19 mouse cellular contexts compared by ENCODE assay signal in genomic region chr1:151631061-151631460, GRCm38 (mm10).
"Had no signal": no experiment of that assay in that cellular context is flagged by ENCODE, and none has a peak within 500 bp of the region (broad histone marks: within the 10 kb centered on the region; RNA-seq: fewer than 3 reads in every experiment).

No protein-coding gene starts in this region.

- H3K4me2 ChIP-seq: limb, embryonic 13.5 days; liver, embryonic 12.5 days; midbrain, embryonic 12.5 days; neural tube, embryonic 15.5 days had no signal

- DNase-seq: kidney, adult 11 months; kidney, adult 8-10 months; kidney, postnatal 25 days; layer of hippocampus, adult 9-11 months; liver; lung, adult 18-20 months; right cerebral cortex, adult 18-20 months; right cerebral cortex, postnatal 14 days; right cerebral cortex, postnatal 4 days; thymus, postnatal 25 days had no signal

- H3K4me1 ChIP-seq: liver, embryonic 12.5 days had no signal

- H3K27ac ChIP-seq: layer of hippocampus, adult 2 months; limb, embryonic 10.5 days; limb, embryonic 13.5 days; liver, embryonic 12.5 days; liver, embryonic 15.5 days; macrophage; midbrain, embryonic 12.5 days had no signal

- H3K9me3 ChIP-seq: limb, embryonic 10.5 days; limb, embryonic 13.5 days; neural tube, embryonic 15.5 days had no signal

- H3K4me3 ChIP-seq: layer of hippocampus, adult 2 months; limb, embryonic 10.5 days; limb, embryonic 13.5 days; liver, embryonic 12.5 days; liver, embryonic 15.5 days; midbrain, embryonic 12.5 days; myocyte; neural tube, embryonic 15.5 days had no signal

- H3K9ac ChIP-seq: limb, embryonic 13.5 days; liver, embryonic 12.5 days; liver, embryonic 15.5 days; midbrain, embryonic 12.5 days; neural tube, embryonic 15.5 days had no signal

- ATAC-seq: liver, embryonic 12.5 days had no signal

- H3K36me3 ChIP-seq: limb, embryonic 10.5 days; limb, embryonic 13.5 days; liver, embryonic 12.5 days; liver, embryonic 15.5 days; midbrain, embryonic 12.5 days; neural tube, embryonic 15.5 days had no signal

- H3K27me3 ChIP-seq: limb, embryonic 13.5 days; liver, embryonic 12.5 days; liver, embryonic 15.5 days; midbrain, embryonic 12.5 days; neural tube, embryonic 15.5 days had no signal
